Mouse (Mus musculus): Measurements from ENCODE around the gene Ubr3.
A peak's percentile ranks its signal among the peaks of the same experiment; 100 is the strongest.

The Ubr3 gene

DNA sequence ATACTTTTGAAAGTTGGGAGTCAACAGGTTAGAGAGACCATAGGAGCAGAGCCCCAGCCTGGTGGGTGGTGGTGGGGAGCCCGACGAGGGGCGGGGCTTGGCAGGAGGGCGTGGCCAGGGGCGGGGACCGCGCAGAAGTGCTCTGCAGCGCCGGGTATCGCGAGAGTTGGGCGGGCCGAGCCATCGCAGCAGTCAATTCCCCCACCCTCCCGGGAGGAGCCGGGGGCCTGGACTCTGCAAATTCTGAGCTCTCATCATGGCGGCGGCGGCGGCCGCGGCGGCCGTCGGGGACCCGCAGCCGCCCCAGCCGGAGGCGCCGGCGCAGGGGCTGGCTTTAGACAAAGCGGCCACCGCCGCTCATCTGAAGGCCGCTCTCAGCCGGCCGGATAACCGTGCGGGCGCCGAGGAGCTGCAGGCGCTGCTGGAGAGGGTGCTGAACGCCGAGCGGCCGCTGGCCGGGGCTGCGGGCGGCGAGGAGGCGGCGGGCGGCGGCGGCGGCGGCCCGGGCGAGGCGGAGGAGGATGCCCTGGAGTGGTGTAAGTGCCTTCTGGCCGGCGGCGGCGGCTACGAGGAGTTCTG is at the start of gene Ubr3:
TSS of gene Ubr3 (plus strand) at position 208 of the 579 bp plus-strand sequence.
- peak; percentile 95 for ATAC-seq (ENCODE audit: low TSS enrichment)

DNA sequence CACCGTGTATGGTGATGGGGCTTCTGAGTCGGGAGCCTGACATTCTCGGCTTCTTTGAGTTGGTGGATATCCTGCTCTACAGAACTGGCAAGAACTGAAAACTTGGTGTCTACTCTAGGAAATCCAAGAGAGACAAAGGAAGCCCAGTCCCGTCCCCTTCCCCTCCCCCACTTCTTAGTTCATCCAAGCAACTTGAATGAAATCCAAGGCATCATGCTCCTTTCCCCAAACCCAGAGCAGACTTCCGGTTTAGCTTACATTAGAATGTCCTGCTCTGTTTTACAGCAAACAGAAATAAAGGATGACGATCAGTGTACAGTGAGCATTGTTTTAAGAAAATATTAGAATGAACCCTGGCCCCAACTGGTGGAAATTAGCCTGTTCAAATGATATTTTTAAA is 47.8 kb upstream of the Ubr3 start:
- no peak for ATAC-seq (ENCODE audit: low TSS enrichment)

DNA sequence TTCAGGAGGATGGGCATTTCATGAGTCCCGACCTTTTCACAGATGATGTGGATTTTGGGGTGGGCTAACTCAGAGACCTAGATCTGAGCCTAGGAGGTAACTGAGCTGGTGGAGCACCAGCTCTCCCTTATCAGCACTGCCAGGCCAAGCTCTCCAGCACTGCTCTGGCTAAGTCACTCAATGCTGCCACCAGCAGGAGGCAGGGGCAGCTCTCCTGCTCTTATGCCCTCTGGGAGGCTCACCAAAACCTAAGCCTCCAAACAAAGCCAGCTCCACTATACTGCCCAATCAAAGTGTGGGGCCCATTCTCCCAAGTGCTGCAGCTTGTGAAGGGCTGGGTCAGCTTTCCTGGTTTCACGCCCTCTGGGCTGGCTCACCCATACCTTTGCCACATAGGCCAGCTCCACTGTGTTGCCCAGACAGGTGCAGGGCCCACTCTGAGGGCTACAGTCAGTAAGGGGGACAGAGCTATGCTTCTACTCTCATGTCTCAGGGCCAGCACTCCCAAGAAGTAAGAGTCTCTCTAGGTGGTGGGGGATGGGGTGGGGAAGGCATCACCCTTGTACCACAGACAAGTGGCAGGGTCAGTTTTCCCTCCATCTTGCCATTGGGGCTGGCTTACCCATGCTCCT is 45.5 kb upstream of the Ubr3 start:
- no peak for ATAC-seq (ENCODE audit: low TSS enrichment)

DNA sequence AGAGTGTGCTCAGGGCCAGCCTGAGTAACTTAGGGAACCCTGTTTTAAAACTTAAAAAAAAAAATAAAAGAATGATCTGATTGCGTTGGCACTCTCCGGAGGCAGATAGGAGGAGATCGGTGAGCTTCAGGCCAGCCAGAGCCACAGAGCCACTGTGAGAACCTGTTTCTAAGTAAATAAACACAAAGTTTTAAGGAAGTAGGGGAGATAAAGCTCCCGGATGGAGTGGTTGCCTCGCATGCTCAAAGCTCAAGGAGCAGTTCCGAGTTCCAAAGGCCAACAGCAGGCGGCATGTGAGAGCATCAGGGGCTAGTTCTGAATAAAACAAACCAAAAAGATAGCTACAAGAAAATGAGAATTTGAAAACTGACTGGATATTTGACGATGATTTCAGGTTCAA is 40.7 kb upstream of the Ubr3 start:
- no peak for ATAC-seq (ENCODE audit: low TSS enrichment)

DNA sequence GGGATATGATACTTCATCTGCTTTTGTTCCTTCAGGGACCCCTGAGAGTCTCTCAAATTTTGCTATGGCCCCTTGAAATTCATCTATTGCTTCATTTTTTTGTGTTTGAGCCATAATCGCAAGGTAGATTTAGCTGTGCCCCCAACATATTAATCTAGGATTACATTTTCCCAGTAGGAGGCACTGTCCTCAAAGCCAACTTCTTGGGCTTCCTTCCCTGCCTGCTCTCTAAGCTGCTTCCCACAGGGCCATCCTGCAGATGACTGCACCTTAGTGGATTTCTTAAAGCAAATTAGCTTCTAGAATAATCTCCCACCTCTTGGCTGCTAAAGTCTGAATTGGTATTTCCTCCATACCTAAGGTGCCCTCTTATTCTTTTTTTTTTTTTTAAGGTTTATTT is 39.2 kb upstream of the Ubr3 start:
- ATAC-seq (ENCODE audit: low TSS enrichment), result no peak

DNA sequence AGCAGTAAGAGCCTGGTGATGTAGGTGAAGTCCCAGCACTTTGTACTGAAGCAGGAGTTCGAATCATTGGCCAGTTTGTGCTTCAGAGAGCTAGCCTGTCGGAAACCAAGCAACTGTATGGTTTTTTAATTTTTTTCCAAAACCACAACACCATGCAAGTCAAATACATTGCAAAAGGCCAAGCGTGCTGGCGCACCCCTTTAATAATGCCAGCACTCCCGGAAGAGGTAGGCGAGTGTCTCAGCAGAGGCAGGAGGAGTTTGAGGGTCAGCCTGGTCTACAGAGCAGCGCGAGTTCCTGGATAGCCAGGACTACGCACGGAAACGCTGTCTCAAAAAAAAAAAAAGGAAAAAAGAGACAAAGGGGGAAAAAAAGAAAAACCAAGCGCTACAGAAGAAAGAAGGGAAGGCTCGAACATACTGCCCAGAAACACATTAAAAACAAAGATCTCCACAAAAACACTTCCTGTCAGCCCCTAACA is 36.0 kb upstream of the Ubr3 start:
- ATAC-seq (ENCODE audit: low TSS enrichment), result peak; percentile 55

DNA sequence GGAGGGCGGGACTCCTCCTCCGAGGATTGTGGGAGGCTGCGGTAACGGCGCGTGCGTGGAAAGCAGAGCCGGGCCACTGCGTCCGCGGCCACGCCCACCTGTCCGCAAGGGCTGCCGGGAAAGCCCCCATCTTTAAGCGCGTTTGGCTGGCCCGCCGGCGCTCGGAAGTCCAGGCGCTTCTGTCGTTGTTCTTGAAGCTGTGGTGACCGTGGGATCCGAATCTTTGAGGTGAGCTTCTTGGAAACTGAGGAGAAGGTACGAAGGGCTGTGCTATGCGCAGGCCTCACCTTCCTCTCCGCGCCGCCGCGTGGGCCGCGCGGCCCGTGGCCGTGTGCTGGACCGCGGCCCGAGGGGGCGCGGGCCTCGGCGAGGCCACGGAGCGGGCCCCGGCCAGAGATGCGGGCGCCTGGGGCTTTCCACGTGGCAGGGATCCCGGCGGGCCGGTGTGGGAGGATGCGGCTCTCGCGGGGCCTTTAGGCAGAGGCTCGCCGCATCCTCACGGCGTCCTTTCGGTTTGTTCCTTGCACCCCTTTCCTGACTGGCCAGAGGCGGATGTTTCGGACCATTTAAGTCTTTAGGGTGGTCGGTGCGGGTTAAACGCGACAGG is 35.5 kb upstream of the Ubr3 start, which contains the start of gene Ssb:
TSS of gene Ssb (plus strand) at position 78 of the 607 bp plus-strand sequence.
- peak; percentile 95 for ATAC-seq (ENCODE audit: low TSS enrichment)

DNA sequence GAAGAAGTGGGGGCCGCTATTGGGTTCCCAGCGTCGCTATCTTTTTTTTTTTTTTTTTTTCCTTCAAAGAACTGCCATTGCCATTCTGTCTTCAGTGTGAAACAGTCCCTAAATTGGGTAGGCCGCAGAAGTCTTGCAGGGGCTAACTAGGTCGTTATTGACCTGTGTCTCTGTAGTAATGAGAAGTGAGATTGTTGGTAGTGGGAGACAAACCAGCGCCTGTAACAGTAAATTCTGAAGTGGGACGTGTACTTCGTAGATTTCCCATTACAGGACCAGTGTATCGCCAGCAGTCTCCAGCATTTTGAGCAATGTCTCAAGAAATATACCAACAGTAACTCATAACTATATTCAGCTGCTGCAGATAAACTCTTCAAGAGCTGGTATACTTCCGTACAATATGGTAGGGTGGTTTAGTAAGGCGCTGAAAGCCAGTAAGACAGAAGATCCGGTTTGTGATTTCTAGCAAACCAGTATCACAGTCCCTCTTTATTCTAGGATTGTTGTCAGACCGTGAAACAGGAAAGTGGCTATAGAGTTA is 34.9 kb upstream of the Ubr3 start:
- ATAC-seq (ENCODE audit: low TSS enrichment), result peak; percentile 3

DNA sequence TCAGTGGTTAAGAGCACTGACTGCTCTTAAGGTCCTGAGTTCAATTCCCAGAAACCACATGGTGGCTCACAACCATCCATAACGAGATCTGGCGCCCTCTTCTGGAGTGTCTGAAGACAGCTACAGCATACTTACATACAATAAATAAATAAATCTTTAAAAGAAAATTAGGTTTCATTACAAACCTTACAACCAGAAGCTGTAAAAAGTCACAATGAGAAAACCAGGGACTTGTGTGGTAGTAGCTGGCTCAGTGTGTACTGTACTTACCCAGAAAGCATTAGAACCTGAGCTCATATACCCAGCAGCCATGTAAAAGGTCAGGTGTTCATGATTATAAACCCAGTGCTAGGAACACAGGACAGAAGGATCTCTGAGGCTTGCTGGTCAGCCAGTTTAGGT is 13.1 kb upstream of the Ubr3 start:
- ATAC-seq (ENCODE audit: low TSS enrichment), result no peak

DNA sequence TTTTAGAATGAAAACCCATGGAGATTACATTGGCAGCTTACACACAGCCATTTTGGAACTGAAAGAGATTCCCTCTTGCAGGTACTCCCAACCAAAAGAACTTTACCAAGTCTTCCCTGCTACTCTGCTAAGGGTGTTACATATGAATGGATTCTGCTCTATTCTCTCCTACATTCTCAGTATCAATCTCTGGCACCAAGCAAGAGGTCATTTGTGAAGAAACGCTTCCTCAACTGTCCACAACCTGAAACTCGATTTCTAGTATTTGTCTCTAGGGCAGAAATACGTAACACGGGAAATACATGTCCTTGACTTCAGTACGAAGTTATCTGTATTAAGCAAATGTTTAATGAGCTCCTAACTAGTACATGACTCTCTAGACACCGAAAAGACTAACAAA is 12.5 kb upstream of the Ubr3 start:
- no peak for ATAC-seq (ENCODE audit: low TSS enrichment)

DNA sequence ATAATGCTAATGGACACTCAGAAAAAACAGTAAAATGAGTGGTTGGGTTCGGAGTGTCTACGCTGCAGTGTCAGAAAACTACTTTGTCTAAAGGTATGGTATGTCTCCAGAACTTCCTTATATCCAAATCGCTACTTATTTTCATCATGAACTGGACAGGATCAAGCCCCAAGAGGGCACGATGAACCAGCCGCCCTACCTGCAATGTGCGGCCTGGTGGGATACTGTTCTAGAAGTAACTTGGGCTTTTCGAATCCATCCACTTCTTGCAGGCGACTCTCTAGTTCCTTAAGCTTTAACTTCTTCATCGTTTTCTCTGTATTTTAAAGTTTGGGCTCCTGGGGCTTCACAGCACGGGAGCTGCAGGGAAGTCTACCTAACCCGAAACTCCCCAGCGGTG is 12.0 kb upstream of the Ubr3 start:
- no peak for ATAC-seq (ENCODE audit: low TSS enrichment)

DNA sequence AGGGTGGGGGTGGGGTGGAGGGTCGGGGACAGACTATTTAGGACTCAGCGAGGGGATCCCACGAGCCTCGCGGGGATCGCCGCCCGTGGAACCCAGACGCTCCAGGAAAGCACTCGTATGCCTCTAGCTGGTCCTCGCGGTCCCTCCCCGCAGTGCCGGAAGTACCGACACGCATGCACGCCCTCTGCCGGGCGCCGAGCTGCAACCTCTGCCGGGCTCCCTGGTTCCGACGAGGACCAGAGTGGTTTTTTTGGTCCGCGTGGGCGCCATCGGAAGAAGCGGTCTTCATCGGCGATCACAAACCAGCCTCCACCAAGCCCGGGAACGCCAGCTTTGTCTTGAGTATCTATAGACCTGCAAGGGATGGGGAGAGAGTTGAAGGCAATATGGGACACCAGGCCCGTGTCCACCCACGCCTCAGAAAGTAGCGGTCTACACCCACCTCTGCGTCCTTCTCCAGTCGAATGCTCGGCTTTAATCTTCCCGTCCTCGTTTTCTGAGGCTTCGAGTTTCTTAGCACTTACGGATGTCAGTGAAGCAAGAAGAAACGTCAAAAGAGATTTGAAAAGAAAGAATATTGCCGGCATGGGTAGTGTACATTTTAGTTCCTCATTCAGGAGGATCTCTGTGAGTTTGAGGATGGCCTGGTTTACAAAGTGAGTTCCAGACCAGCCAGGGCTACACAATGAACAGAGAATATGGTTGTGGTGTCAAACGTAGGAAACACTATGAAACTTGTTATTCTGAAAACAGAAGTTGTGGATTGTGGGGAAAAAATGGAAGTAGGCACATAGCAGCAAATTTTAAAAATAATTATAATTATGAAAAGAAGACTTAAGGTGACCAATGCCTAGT is 11.4 kb upstream of the Ubr3 start, which contains the start of gene Mettl5:
TSS of gene Mettl5 (minus strand) at position 165 of the 855 bp plus-strand sequence.
- peak; percentile 98 for ATAC-seq (ENCODE audit: low TSS enrichment)

DNA sequence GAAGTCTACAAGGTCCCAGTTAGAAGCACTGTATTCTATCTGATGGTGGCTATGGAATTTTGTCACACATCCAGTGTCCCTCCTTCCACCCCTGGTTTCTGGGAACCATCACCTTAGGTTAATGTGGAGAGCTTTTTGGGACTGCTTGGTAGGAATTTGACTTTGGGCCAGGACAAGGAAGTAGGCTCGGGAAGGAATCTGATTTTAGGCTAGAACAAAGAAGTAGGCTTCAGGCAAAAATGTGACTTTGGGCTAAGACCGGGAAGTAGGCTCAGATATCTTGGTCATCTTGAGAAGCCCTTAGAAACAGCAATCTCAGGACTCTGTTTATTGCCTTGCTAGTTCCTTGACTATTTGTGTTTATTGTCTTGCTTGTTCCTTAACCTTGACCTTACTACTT is 8.1 kb upstream of the Ubr3 start:
- ATAC-seq (ENCODE audit: low TSS enrichment), result no peak

DNA sequence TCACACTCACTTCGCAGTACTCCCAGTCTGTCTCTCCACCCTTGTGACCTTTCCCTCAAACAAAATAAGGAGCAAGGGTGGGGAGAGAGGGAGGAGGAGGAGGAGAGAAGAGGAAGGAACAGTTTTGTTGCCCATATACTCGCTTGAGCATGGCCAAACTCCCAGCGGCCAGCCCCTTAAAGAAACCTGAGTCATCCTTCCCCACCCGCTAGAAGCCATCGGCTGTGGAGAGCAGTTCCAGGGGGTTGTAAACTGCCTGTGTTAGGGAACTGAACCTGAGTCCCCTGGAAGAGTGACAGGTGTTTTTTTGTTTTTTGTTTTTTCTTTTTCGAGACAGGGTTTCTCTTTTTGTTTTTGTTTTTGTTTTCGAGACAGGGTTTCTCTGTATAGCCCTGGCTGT is 6.2 kb upstream of the Ubr3 start:
- no peak for ATAC-seq (ENCODE audit: low TSS enrichment)

DNA sequence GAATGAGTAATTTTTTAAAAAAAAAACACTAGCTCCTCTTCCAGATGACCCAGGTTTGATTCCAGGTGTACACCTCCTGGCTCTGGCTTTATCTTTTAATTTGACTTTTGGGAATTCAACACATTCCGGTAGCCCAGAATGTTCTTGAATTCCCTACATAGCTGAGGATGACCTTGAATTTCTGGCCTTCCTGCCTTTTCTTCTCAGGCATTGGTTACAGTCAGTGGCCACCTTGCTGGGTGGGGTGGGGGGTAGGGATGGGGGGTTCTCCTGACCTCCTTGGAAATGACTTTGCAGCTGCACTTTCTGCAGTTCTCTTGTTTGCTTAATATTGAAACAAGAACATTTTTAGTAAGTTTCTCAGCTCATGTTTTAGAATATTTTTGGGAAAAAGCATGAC is 3.9 kb upstream of the Ubr3 start:
- ATAC-seq (ENCODE audit: low TSS enrichment), result no peak

DNA sequence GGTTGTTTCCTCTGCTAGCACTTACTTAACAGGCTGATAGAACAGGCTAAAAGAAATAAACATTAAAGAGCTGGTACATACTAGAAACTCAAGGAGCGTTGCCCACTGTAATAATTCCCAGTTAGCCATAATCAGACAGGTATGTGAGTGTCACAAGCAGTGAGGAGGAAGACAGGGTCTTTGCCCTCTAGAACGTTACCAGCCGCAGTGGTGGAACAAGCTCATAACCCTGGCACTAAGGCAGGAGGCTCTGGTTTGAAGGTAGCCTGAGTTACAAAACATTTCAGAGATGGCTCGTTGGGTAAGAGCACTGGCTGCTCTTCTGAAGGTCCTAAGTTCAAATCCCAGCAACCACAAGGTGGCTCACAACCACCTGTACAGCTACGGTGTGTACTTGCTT is 3.2 kb upstream of the Ubr3 start:
- no peak for ATAC-seq (ENCODE audit: low TSS enrichment)

DNA sequence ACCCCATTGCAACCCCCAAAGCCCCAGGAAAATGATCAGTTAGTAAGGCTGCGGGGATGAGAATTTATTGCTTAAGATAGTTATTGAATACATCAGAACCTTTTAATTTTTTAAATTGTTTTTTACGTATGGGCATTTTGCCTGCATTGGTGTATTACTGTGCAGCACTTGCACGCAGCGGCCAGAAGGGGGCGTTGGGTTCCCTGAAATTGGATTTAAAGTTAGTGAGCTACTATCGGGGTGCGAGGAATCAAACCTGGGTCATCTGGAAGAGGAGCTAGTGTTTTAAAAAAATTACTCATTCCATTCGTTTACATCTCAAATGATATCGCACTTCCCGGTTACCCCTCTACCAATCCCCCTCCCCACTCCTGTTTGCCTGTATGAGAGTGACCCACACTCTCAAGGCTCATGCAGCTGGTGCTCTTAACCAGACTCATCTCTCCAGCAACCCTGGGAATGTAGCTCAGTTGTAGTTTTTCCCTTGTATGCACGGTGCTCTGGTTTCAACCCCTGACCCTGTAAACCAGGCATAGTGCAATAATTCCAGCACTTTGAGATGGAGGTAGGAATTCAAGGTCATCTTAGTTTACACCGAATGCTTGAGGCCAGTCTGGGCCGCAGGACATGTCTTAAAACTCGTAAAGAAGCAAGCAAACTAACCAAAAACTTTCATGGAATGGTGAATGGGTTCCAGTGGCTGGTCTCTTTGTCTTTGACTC is 1.4 kb upstream of the Ubr3 start:
- ATAC-seq (ENCODE audit: low TSS enrichment), result no peak

DNA sequence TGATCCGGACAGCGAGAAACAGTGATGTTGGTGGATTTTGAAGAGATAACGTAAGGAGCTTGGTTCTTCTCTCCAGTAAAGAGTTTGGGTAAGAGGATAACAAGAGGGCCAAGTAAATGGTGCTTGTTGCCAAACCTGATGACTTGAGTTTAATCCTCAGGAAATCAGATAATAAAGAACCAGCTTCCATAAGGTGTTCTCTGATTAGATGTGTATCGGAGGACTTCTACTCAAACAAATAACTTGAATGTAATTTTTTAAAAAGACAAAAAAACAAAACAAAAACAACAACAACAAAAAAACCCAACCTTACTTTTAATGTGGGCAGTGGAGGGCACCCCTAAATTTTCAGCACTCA is 843 bp upstream of the Ubr3 start:
- no peak for ATAC-seq (ENCODE audit: low TSS enrichment)

DNA sequence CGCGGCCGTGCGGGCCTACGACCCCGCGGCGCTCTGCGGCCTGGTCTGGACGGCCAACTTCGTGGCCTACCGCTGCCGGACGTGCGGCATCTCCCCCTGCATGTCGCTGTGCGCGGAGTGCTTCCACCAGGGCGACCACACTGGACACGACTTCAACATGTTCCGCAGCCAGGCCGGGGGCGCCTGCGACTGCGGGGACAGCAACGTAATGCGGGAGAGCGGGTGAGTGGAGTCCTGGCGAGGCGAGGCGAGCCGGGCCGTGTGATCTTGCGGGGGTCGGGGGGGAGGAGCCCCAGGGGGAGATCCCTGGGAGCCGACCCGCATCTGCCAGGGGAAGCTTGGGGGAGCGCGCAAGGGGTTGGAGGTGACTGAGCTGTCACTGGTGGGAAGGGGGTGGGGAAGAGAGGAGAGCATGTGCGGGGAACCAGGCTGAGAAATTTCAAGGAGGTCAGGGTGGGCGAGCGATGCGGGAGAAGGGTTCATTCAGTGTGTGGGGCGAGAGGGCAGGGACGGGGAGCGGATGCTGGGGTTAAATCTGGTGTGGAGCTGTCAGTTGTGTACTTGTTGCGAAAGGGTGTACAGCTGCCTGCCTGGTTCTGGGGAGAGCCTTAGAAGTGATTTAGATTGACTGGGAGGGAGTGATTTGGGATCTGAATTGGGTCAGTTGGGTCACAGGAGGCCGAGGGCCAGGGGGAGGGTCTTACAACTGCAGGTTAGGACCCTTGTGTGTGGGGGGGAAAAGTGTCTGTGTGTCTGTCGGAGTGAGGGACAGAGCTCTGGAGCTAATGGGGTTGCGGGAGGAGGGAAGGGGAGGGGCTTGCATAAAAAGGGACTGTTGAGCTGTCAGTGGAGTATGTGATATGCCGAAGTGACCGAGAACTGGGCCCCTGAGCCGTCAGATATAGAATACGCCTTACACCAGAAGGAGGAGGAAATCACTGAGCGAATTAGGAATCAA is 851 bp downstream of the Ubr3 start:
- peak; percentile 50 for ATAC-seq (ENCODE audit: low TSS enrichment)

DNA sequence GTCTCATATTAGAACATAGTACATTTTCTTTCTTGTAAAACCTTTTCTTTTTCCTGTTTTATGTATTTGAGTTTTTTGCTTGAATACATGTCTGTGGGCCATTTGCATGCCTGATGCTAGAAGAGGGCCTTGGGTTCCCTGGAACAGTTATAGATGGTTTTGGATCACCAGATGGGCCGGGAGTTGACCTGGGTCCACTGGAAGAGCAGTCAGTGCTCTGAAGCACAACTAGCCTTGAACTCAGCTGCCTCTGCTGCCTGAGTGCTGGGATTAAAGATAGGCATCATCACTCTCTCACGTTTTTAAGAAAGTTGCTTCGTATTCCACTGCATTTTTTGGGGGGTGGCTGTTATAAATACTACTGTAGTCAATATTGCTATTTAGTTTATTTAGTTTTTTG is 6.5 kb downstream of the Ubr3 start:
- no peak for ATAC-seq (ENCODE audit: low TSS enrichment)
